Mouse (Mus musculus) midbrain, postnatal 0 days (tissue): ENCODE measurements at regions not wholly inside any gene's neighbourhood (a gene's known extent, or its start where the extent isn't known, plus 50 kb on each side); places are given as distances from the start of the nearest gene placed in this dataset.
"Not testable (repeated sequence)": the region's sequence is repeated elsewhere in the genome, so short reads cannot be mapped to it uniquely, and the experiment has no call there.

ENCODE experiments used
- ATAC-seq: fragments of 200-750 bp; cut with Nextera tagmentation; 2 replicates; pipeline ENCODE4 v1.8.0; 2017; ENCODE audit warnings: moderate number of reproducible peaks, mild to moderate bottlenecking, moderate TSS enrichment, moderate library complexity; ENCODE audit not compliant: low FRiP score
- DNase-seq: peaks from one replicate; pipeline ENCODE4 v3.0.0-alpha.2; 2015; ENCODE audit warnings: low spot score
- H3K27ac ChIP-seq: fragments of 300-500 bp; sonication (generic); 2 replicates; pipeline ENCODE4 v1.5.1; 2014; ENCODE audit warnings: low read depth, mild to moderate bottlenecking, low read length, mixed read lengths
- H3K27me3 ChIP-seq: fragments of 300-500 bp; sonication (generic); 2 replicates; pipeline ENCODE4 v1.6.1; 2014; ENCODE audit warnings: low read length, control low read depth, mixed read lengths; ENCODE audit not compliant: insufficient read depth
- H3K36me3 ChIP-seq: fragments of 300-500 bp; sonication (generic); 2 replicates; pipeline ENCODE4 v1.6.1; 2014; ENCODE audit warnings: low read length, control low read depth, mixed read lengths; ENCODE audit not compliant: insufficient read depth
- H3K4me1 ChIP-seq: fragments of 300-500 bp; sonication (generic); 2 replicates; pipeline ENCODE4 v1.6.1; 2014; ENCODE audit warnings: mild to moderate bottlenecking, control low read depth, antibody characterized with exemption, low read length, mixed read lengths; ENCODE audit not compliant: insufficient read depth
- H3K4me2 ChIP-seq: fragments of 300-500 bp; sonication (generic); 2 replicates; pipeline ENCODE4 v1.6.1; 2014; ENCODE audit warnings: low read depth, mild to moderate bottlenecking, low read length, mixed read lengths; ENCODE audit not compliant: poor library complexity, severe bottlenecking
- H3K4me3 ChIP-seq: fragments of 300-500 bp; sonication (generic); 2 replicates; pipeline ENCODE4 v1.5.1; 2014; ENCODE audit warnings: low read depth, mild to moderate bottlenecking, low read length, moderate library complexity
- H3K9ac ChIP-seq: fragments of 300-500 bp; sonication (generic); replicated peaks from 2 replicates; pipeline ENCODE4 v1.6.1; 2014; ENCODE audit warnings: mild to moderate bottlenecking, low read length, moderate library complexity, mixed read lengths; ENCODE audit not compliant: poor library complexity, severe bottlenecking
- H3K9me3 ChIP-seq: fragments of 300-500 bp; sonication (generic); 2 replicates; pipeline ENCODE4 v1.6.1; 2016; ENCODE audit warnings: low read length, control low read depth
- CTCF ChIP-seq: IDR thresholded peaks from 2 replicates; pipeline ENCODE4 v1.5.1; 2016; ENCODE audit warnings: antibody characterized with exemption, mild to moderate bottlenecking
- WGBS: fragments of 180-500 bp; shearing (Covaris S2); extraction: QIAGEN DNeasy Blood & Tissue Kit; methylation state at CpG from one replicate; pipeline ENCODE4 v1.1.7; 2014; 5-methylcytosine and 5-hydroxymethylcytosine counted together

- Histone ChIP-seq H3K4me2 (no peak overlapping the region), H3K36me3 (no peaks in the 10 kb centered on the region), H3K4me3 (no peak overlapping the region), H3K27me3 (no peaks in the 10 kb centered on the region), H3K27ac (no peak overlapping the region), H3K9ac (no peak overlapping the region), H3K9me3 (no peaks in the 10 kb centered on the region), H3K4me1 (no peaks in the 10 kb centered on the region)
- TF ChIP-seq CTCF = no peak
- 81% methylated on average over 2 of the region's 2 CpGs for WGBS
- DNase-seq (no peak), ATAC-seq (no peak)
These were observed 157.6 kb downstream of the Gm906 start for GRCm38 (mm10) chr13:50092537-50092936.

GRCm38 (mm10) chr13:50064841-50065240 lies 185.3 kb downstream of the Gm906 start:
- Histone ChIP-seq H3K9ac (no peak overlapping the region), H3K4me3 (no peak overlapping the region), H3K4me1 (no peaks in the 10 kb centered on the region), H3K27me3 (no peaks in the 10 kb centered on the region), H3K9me3 (no peaks in the 10 kb centered on the region), H3K36me3 (no peaks in the 10 kb centered on the region), H3K27ac (no peak overlapping the region), H3K4me2 (no peak overlapping the region)
- WGBS = 71% methylated on average over 4 of the region's 4 CpGs
- ATAC-seq (no peak), DNase-seq (no peak)
- no peak for TF ChIP-seq CTCF

GRCm38 (mm10) chr13:50064365-50064764 lies 185.7 kb downstream of the Gm906 start:
- not testable (repeated sequence) for H3K27ac ChIP-seq, H3K4me2 ChIP-seq, H3K9me3 ChIP-seq, H3K9ac ChIP-seq, H3K36me3 ChIP-seq, H3K4me3 ChIP-seq, DNase-seq, H3K4me1 ChIP-seq, H3K27me3 ChIP-seq, ATAC-seq
- 67% methylated on average over 2 of the region's 2 CpGs for WGBS

GRCm38 (mm10) chr13:50059676-50060075 lies 190.4 kb downstream of the Gm906 start:
- WGBS = 88% methylated on average over 1 of the region's 1 CpGs

GRCm38 (mm10) chr13:50059054-50059453 lies 191.1 kb downstream of the Gm906 start:
- not testable (repeated sequence) for H3K4me2 ChIP-seq, ATAC-seq, H3K36me3 ChIP-seq, H3K4me1 ChIP-seq, H3K4me3 ChIP-seq, H3K9me3 ChIP-seq, DNase-seq, H3K27ac ChIP-seq, H3K9ac ChIP-seq, H3K27me3 ChIP-seq
- 83% methylated on average over 2 of the region's 2 CpGs for WGBS

More at GRCm38 (mm10) chr13:50059676-50060075, 190.4 kb downstream of the Gm906 start:
- not testable (repeated sequence) for ATAC-seq, H3K4me3 ChIP-seq, H3K4me1 ChIP-seq, H3K36me3 ChIP-seq, H3K9ac ChIP-seq, H3K27ac ChIP-seq, DNase-seq, H3K9me3 ChIP-seq, H3K27me3 ChIP-seq, H3K4me2 ChIP-seq

GRCm38 (mm10) chr13:50051746-50052145 lies 198.4 kb downstream of the Gm906 start:
- not testable (repeated sequence) for H3K27ac ChIP-seq, ATAC-seq, H3K4me2 ChIP-seq, DNase-seq, H3K4me3 ChIP-seq, H3K9me3 ChIP-seq, H3K27me3 ChIP-seq, H3K9ac ChIP-seq, H3K36me3 ChIP-seq, H3K4me1 ChIP-seq

GRCm38 (mm10) chr13:50051110-50051509 lies 199.0 kb downstream of the Gm906 start:
- not testable (repeated sequence) for H3K27me3 ChIP-seq, H3K27ac ChIP-seq, H3K4me1 ChIP-seq, DNase-seq, H3K36me3 ChIP-seq, H3K4me3 ChIP-seq, H3K4me2 ChIP-seq, H3K9ac ChIP-seq, H3K9me3 ChIP-seq, ATAC-seq
- WGBS = 90% methylated on average over 3 of the region's 3 CpGs
